Mouse (Mus musculus) c-Kit-negative CD71-positive TER-119-positive erythroid progenitor cells, embryonic 14.5 days (primary cell): Measurements from ENCODE around the gene Ctrl.

Experiments
- DNase-seq: peaks from one replicate; pipeline ENCODE4 v3.0.0-alpha.2; 2013; ENCODE audit warnings: low read depth, low spot score

Gene Ctrl

DNA sequence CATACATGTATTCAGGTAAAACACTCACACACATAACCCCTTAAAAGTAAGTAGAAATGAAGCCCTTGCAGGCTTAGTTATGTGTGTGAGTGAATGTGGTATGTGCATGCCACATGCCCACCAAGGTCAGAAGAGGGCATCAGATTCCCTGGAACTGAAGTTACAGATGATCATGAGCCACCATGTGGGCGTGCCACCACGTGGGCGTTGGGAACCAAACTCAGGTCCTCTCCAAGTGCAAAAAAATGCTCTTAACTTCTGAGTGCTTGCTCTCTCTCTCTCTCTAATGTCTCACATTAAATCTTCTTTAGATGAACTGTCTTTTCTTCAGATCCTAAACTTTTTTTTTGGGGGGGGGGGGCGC, 4.6 kb upstream of the Ctrl start, which contains the start of gene Psmb10:
TSS of gene Psmb10 (minus strand) at position 139 of the 364 bp plus-strand sequence.
- DNase-seq: no peak

DNA sequence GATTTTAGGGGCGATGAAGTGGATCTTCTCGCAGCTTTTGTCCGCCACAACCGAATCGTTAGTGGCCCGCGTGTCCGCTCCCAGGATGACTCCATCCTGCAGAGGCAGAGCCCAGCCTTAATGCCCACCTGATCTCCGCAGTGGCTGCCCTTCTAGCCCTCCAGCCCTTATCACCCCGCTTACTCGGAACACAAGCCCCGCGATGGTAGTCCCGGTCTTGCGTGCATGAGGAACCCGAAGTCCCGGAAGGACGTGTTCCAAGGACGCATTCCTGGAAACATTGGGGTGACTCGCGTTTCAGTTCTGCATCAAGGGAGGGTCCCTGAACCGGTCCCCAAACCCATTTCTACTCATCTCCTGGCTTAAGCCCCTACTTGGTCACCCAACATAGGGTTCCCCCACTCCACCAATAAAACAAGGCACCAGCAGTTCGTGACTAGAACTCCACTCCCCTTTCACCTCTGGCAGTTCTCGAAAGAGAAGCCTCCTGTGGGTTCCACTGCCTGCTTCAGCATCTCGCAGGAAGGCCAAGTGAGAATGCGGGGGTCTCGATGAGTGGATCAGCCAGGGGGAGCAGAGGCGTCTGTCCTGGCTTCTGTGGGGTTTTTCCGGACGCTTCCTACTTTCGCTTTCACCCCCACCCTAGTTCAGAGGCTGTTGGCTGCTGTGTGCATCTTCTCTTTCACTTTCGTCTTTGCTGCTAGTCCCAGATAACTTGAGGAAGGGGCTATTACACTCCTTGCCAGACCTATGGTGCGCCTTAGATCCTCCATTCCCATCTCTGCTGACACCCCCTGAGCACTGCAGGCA, 4.0 kb upstream of the Ctrl start:
- DNase-seq: no peak

DNA sequence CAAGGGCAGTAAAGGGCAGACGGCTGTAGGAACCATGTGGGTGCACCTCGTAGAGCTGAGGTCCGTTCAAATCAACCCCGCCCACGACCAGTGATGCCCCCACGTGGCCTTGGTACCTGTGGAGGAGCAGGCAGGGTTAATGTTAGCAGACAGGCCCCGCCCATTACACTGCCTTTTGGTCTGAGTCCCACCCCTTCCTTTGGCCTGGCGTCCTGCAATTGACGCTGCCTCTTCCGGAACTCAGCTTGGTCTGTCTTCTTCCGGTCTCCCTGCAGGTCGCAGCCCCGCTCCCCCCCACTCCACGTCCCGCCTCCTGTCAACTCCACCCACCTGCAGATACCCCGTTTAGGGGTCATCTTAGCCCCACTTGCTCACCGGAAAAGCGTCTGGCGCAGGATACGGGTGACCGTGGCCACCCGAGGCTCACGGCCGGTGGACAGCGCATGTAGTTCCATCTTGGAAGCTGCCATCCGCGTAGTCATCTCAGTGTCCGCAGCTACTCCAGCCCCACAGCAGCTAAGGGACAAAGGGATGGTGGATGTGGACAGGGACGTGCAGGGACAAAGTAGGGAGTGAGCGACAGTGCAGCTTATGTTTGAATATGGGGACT, 3.3 kb upstream of the Ctrl start:
- peak; percentile 74 for DNase-seq

- DNase-seq: no peak
Observed at GRCm38 (mm10) chr8:105935863-105936603, 2.4 kb upstream of the Ctrl start.

- no peak for DNase-seq
Observed at GRCm38 (mm10) chr8:105935105-105935504, 1.4 kb upstream of the Ctrl start.

DNA sequence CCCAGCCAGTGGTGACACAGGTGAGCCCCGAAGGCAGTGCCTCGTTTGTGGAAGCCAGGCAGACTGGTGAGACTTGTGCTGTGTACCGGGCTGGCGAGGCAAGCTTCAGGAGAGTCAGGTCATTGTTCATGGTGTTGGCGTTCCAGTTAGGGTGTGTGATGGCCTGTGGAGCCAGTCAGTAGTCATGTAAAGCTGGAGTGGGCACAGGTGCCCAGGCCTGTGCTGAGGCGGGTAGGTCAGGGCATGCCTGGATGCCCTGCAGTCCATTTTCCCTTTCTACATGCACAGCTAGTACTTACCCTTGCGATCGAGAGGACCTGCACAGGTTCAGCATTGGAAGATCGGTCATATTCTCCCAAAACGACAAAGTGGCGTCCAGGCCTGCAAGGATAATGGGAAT, 1.1 kb downstream of the Ctrl start:
- DNase-seq: no peak

DNA sequence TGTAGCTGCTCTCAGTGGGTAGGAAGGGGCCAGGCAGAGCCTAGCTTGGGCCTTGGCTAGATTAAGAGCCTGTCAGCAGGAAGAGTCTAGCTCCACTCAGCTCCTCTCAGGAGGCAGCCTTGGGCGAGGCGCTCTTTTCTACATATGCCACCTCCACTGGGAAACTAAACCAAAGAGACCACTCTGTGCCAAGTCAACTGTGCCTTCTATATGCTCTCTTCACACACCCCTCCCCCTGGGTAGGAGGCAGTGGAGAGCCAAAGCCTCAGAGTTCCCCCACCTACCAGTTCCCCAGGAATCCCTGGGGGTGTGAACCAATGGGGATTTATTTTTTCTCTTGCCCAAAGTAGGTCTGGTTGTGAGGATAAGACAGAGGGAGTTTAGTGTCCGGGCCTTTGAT, 2.4 kb downstream of the Ctrl start:
- no peak for DNase-seq

DNA sequence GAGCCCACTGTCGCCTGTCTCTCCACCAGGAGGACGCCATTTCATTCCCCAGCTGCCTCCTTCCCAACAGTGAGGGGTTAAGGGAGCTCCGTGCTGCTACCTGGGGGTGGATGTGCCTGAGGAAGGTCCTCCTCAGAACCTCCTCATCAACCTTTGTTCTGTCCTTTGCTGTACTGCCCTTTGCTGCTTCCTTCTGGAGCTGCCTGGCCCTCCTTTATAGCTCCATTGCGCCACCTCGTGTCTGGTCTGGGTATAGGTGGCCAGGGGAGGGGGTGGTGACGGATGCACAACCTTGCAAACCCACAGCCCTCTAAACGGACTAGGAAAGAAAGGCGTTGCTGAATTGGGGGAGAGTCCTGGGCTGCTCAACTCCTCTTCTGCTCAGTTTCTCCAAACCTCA, 3.1 kb downstream of the Ctrl start:
- DNase-seq: peak; percentile 58

DNA sequence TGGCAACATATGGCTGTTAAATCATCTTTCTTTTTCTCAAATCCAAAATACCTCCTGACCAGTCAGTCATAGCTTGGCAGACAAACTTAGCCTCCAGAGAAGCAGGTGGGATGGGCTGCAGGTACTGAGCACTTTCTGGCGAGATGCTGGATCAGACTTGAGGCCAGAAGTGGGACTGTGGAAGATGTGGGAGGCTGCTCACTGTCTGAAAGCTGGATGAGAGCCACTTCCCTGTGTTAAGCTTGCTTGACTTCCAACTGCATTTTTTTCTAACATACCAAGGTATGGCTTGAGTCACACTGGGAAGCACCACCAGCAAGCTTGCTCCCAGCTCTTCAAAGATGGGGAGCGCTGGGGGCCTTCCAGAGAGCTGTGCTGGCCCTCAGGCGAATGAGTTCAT, 8.5 kb downstream of the Ctrl start:
- DNase-seq: no peak

DNA sequence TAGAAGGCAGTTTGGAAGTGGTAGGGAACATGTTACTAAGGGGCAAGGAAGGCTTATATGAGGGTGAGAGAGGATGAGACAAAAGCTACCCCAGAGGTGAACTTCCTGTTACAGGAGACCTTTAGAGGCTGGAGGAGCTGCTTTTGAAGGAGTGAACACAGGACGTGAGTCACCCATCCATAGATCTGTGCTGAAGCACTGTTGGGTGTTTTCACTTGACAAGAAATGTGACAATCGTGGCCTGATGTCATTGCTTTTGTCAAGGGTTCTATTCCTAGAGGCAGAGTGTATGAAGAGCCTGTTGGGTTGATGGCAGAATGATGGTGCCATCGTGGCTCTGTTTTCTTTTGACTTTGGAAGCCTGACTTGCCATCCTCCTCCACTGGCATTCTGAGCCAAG, 14.3 kb downstream of the Ctrl start:
- DNase-seq: no peak

DNA sequence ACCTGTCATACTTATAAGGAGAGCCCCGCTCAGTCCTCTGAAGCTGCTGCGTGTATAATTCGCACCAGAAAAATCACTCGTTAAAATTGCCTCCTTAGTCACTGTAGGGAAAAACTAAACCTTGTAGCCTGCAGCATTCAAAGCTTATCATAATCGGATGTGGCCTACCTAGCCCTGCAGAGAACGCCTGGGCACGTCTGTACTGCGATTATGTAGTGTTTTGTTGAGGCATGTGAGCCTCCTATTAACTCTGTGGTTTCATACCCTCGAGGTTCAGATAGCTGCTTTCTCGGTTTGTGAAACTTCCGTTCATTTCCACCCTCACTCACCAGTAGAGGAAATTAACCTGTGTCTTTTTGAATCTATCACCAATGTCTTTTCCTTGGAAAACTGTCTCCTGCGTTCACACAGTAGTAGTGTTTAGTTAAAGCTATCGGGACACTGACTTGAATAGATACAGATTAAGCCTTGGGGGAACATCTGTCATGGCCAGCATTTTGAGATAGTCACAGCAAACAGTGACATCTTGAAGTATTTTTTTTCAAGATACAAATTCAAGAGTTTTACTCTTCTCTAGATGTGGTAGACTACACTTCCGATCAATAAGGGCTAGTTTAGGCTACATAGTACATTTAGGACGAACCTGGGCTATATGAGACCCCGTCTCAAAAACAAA, 32.6 kb downstream of the Ctrl start:
- peak; percentile 31 for DNase-seq

- peak; percentile 80 for DNase-seq
Observed at GRCm38 (mm10) chr8:105900180-105900940, 33.3 kb downstream of the Ctrl start, which contains the start of gene Pskh1. Gene Pskh1 (plus strand): TSS chr8:105900441.

DNA sequence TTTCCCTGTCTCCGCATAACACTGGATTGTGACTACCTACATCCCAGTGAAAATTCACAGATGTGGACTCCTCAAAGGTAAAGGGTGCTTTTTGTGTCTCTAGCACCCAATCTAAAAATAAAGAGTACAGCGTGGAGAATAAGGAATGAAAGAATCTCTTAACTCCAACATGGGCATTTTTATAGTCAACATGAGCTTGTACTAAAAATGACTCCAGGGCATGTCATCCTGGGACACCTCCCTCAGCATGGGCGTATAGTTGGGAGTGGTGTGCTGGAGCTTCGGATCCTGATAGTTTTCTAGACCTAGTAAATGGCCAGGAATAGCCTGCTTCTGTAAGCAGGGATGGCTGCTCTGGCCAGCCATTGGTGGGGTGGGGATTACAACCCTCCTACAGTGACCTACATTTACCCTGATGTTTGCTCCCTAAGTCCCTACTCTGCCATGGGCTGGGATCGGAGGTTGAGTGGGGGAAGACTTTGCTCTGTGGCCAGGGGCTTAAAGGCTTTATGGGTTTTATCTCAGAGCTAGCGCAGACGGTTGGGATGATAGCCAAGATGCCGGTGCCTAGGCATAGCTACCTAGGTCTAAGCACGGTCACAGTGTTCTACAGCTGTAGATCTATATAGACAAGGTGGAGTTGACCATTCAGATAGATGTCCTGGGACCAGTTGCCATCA, 35.7 kb downstream of the Ctrl start:
- no peak for DNase-seq

- DNase-seq: no peak
Observed at GRCm38 (mm10) chr8:105893339-105893738, 40.3 kb downstream of the Ctrl start, which contains the start of gene Nrn1l. Gene Nrn1l (plus strand): TSS chr8:105893567.

- DNase-seq: no peak
Observed at GRCm38 (mm10) chr8:105892432-105892831, 41.2 kb downstream of the Ctrl start.

DNA sequence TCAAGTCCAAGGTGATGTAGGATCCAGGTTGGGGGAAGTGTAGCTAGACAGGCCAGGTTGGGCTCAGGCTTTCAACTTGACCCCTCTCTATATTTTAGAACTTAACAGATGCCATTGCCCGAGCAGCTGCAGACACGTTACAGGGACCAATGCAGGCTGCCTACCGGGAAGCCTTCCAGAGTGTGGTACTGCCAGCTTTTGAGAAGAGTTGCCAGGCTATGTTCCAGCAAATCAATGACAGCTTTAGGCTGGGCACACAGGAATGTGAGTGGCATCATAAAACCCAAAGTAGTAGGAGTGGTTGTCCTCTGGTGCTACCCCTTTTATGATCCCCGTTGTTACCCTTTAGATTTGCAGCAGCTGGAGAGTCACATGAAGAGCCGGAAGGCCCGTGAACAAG, 42.8 kb downstream of the Ctrl start:
- no peak for DNase-seq

- no peak for DNase-seq
Observed at GRCm38 (mm10) chr8:105889756-105890465, 43.8 kb downstream of the Ctrl start.
